Mouse (Mus musculus): ENCODE measurements around the gene Gm10518. TPM values are rescaled to one million over a fixed set of nuclear protein-coding genes. Genes with fewer than 3 reads are reported as not detected.

Gene Gm10518
- polyA plus RNA-seq (2015; fragmentation: Nextera tagmentation; extraction: Ambion mirVana), result not detected in 2 replicates

GRCm38 (mm10) chr1:179802610-179803512 lies at the start of gene Gm10518:
Gene Gm10518 (plus strand): TSS chr1:179803376.

GRCm38 (mm10) chr1:179803513-179804139 lies 450 bp downstream of the Gm10518 start, which contains the start of gene Ahctf1:
Gene Ahctf1 (minus strand): TSS chr1:179803680.

Other genes with a start within 250 kb of the Gm10518 start
- gene Sccpdh, start 135.2 kb upstream of the Gm10518 start, polyA plus RNA-seq (2015; fragmentation: Nextera tagmentation; extraction: Ambion mirVana), result 56.2 and 60.5 TPM in 2 replicates
- not detected in 2 replicates for gene Kif28, start 58.1 kb upstream of the Gm10518 start, polyA plus RNA-seq (2015; fragmentation: Nextera tagmentation; extraction: Ambion mirVana)
- 10.4 TPM in 2 replicates for gene Ahctf1, start 304 bp downstream of the Gm10518 start, polyA plus RNA-seq (2015; fragmentation: Nextera tagmentation; extraction: Ambion mirVana)
- gene Cdc42bpa, start 157.1 kb downstream of the Gm10518 start, polyA plus RNA-seq (2015; fragmentation: Nextera tagmentation; extraction: Ambion mirVana), result 11.2 and 14.4 TPM in 2 replicates

Data from urinary bladder, postnatal 0 days (tissue).